Mouse (Mus musculus): ENCODE measurements at regions not wholly inside any gene's neighbourhood (a gene's known extent, or its start where the extent isn't known, plus 50 kb on each side); places are given as distances from the start of the nearest gene placed in this dataset.

- TF ChIP-seq CTCF (IDR thresholded peaks at IDR 0.05; ENCODE audit: low read depth, low read length) (no peak), GATA1 (IDR thresholded peaks at IDR 0.05; ENCODE audit: borderline replicate concordance, low read length) (no peak), TAL1 (conservative IDR thresholded peaks at IDR 0.05; ENCODE audit: low read depth, low read length) (no peak), GATA2 (IDR thresholded peaks at IDR 0.05; ENCODE audit: borderline replicate concordance, low read depth, low read length) (no peak)
These were observed 236.1 kb upstream of the Atp5g3 start for GRCm38 (mm10) chr2:74147193-74147592.
